Mouse (Mus musculus) liver, embryonic 13.5 days (tissue): ENCODE results near the gene Pde4dip. TPM values are rescaled to one million over a fixed set of nuclear protein-coding genes. Genes with fewer than 3 reads are reported as not detected.

Experiments
- ATAC-seq: fragments of 200-750 bp; cut with Nextera tagmentation; 2 replicates; pipeline ENCODE4 v1.8.0; 2017; ENCODE audit warnings: low read depth, mild to moderate bottlenecking, moderate number of reproducible peaks, moderate library complexity
- DNase-seq: peaks from one replicate; pipeline ENCODE4 v3.0.0; 2022
- H3K27ac ChIP-seq: fragments of 300-500 bp; sonication (generic); 2 replicates; pipeline ENCODE4 v1.5.1; 2015; ENCODE audit warnings: moderate library complexity, mild to moderate bottlenecking, inconsistent platforms
- H3K27me3 ChIP-seq: fragments of 300-500 bp; sonication (generic); 2 replicates; pipeline ENCODE4 v1.6.1; 2015; ENCODE audit warnings: mild to moderate bottlenecking, inconsistent platforms
- H3K36me3 ChIP-seq: fragments of 300-500 bp; sonication (generic); 2 replicates; pipeline ENCODE4 v1.6.1; 2015; ENCODE audit warnings: mild to moderate bottlenecking, inconsistent platforms
- H3K4me1 ChIP-seq: fragments of 300-500 bp; sonication (generic); replicated peaks from 2 replicates; pipeline ENCODE4 v1.6.1; 2015; ENCODE audit warnings: inconsistent platforms
- H3K4me2 ChIP-seq: fragments of 300-500 bp; sonication (generic); 2 replicates; pipeline ENCODE4 v1.6.1; 2015; ENCODE audit warnings: inconsistent platforms, mild to moderate bottlenecking, moderate library complexity
- H3K4me3 ChIP-seq: fragments of 300-500 bp; sonication (generic); replicated peaks from 2 replicates; pipeline ENCODE4 v1.5.1; 2015; ENCODE audit warnings: mild to moderate bottlenecking, inconsistent platforms
- H3K9ac ChIP-seq: fragments of 300-500 bp; sonication (generic); 2 replicates; pipeline ENCODE4 v1.6.1; 2015; ENCODE audit warnings: mild to moderate bottlenecking, inconsistent platforms
- H3K9me3 ChIP-seq: fragments of 300-500 bp; sonication (generic); replicated peaks from 2 replicates; pipeline ENCODE4 v1.6.1; 2016; ENCODE audit warnings: inconsistent platforms
- WGBS: fragments of 180-500 bp; shearing (Covaris S2); methylation state at CpG from one replicate; pipeline ENCODE4 v1.1.7; 2015; ENCODE audit not compliant: insufficient replicate concordance; 5-methylcytosine and 5-hydroxymethylcytosine counted together
- polyA plus RNA-seq: library from polyadenylated mRNA; unstranded; fragments of >200 nt; fragmentation: Nextera tagmentation; extraction: Ambion mirVana; gene quantifications from 2 replicates; pipeline ENCODE4 v1.2.1, GENCODE M21; 2015

The Pde4dip gene
- polyA plus RNA-seq, 1 experiment from 2014 or later: 5.8 TPM

- ATAC-seq: no peak
- H3K27me3 ChIP-seq: no peaks in the 10 kb centered on the region
- H3K36me3 ChIP-seq: no peaks in the 10 kb centered on the region
- peak overlapping the region; percentile 3; the same call in 1 of the 2 replicates for H3K4me2 ChIP-seq
- no peak overlapping the region for H3K27ac ChIP-seq
- no peaks in the 10 kb centered on the region for H3K9me3 ChIP-seq
- peaks cover 73% of the 10 kb centered on the region for H3K4me1 ChIP-seq
- 38% methylated on average over 12 of the region's 12 CpGs for WGBS
- no peak for DNase-seq
- H3K4me3 ChIP-seq: no peak overlapping the region
- H3K9ac ChIP-seq: no peak overlapping the region; the same call in 1 of the 2 replicates
Observed at GRCm38 (mm10) chr3:97930141-97930786, 41.8 kb upstream of the Pde4dip start.

GRCm38 (mm10) chr3:97928968-97929858 lies 40.7 kb upstream of the Pde4dip start:
- peak; percentile 62 for ATAC-seq

GRCm38 (mm10) chr3:97927322-97927721 lies 38.8 kb upstream of the Pde4dip start:
- Histone ChIP-seq H3K4me2 (no peak overlapping the region), H3K4me1 (peaks cover 52% of the 10 kb centered on the region), H3K36me3 (0 out of 2 replicates have a peak, but pooled peaks cover 5% of the 10 kb centered on the region), H3K27me3 (no peaks in the 10 kb centered on the region), H3K9ac (no peak overlapping the region), H3K27ac (no peak overlapping the region), H3K9me3 (no peaks in the 10 kb centered on the region), H3K4me3 (no peak overlapping the region)
- WGBS: 43% methylated on average over 4 of the region's 4 CpGs
- DNase-seq (no peak), ATAC-seq (no peak)

More at GRCm38 (mm10) chr3:97928968-97929858, 40.7 kb upstream of the Pde4dip start:
- H3K27me3 ChIP-seq: no peaks in the 10 kb centered on the region
- H3K9ac ChIP-seq: peak overlapping the region; percentile 22; the same call in 1 of the 2 replicates
- peak; percentile 44 for DNase-seq
- no peaks in the 10 kb centered on the region for H3K36me3 ChIP-seq
- H3K27ac ChIP-seq: 0 out of 2 replicates have a peak overlapping the region, but pooled peaks have one; percentile 2
- H3K4me1 ChIP-seq: peaks cover 69% of the 10 kb centered on the region
- WGBS: 31% methylated on average over 9 of the region's 9 CpGs
- H3K9me3 ChIP-seq: no peaks in the 10 kb centered on the region
- H3K4me3 ChIP-seq: no peak overlapping the region
- H3K4me2 ChIP-seq: no peak overlapping the region

- Histone ChIP-seq H3K9me3 (no peaks in the 10 kb centered on the region), H3K4me3 (no peak overlapping the region), H3K36me3 (peaks cover 24% of the 10 kb centered on the region), H3K27ac (no peak overlapping the region), H3K9ac (no peak overlapping the region), H3K27me3 (no peaks in the 10 kb centered on the region), H3K4me2 (no peak overlapping the region), H3K4me1 (peaks cover 31% of the 10 kb centered on the region)
- 79% methylated on average over 2 of the region's 2 CpGs for WGBS
- ATAC-seq (no peak), DNase-seq (no peak)
Observed at GRCm38 (mm10) chr3:97925246-97925645, 36.7 kb upstream of the Pde4dip start.

GRCm38 (mm10) chr3:97918885-97919550 lies 30.5 kb upstream of the Pde4dip start:
- DNase-seq (no peak), ATAC-seq (no peak)
- Histone ChIP-seq H3K4me2 (no peak overlapping the region), H3K9me3 (no peaks in the 10 kb centered on the region), H3K9ac (no peak overlapping the region), H3K4me1 (no peaks in the 10 kb centered on the region), H3K4me3 (no peak overlapping the region), H3K27me3 (no peaks in the 10 kb centered on the region), H3K36me3 (peaks cover 72% of the 10 kb centered on the region), H3K27ac (no peak overlapping the region)
- WGBS: 87% methylated on average over 10 of the region's 10 CpGs

- WGBS: 73% methylated on average over 4 of the region's 4 CpGs
Observed at GRCm38 (mm10) chr3:97915081-97915480, 26.6 kb upstream of the Pde4dip start.

GRCm38 (mm10) chr3:97911093-97911492 lies 22.6 kb upstream of the Pde4dip start:
- no peak overlapping the region for H3K4me2 ChIP-seq
- H3K27me3 ChIP-seq: no peaks in the 10 kb centered on the region
- H3K9me3 ChIP-seq: no peaks in the 10 kb centered on the region
- DNase-seq (no peak), ATAC-seq (no peak)
- H3K9ac ChIP-seq: no peak overlapping the region
- WGBS: 89% methylated on average over 7 of the region's 7 CpGs
- peaks cover 47% of the 10 kb centered on the region for H3K36me3 ChIP-seq
- no peaks in the 10 kb centered on the region for H3K4me1 ChIP-seq
- no peak overlapping the region for H3K4me3 ChIP-seq
- H3K27ac ChIP-seq: no peak overlapping the region

More at GRCm38 (mm10) chr3:97915081-97915480, 26.6 kb upstream of the Pde4dip start:
- Histone ChIP-seq H3K4me1 (no peaks in the 10 kb centered on the region), H3K36me3 (peaks cover 61% of the 10 kb centered on the region), H3K27me3 (no peaks in the 10 kb centered on the region), H3K9ac (no peak overlapping the region), H3K27ac (no peak overlapping the region), H3K4me2 (no peak overlapping the region), H3K4me3 (no peak overlapping the region), H3K9me3 (no peaks in the 10 kb centered on the region)
- ATAC-seq (no peak), DNase-seq (no peak)

- ATAC-seq: no peak
- H3K36me3 ChIP-seq: peaks cover 34% of the 10 kb centered on the region
- no peak overlapping the region for H3K4me2 ChIP-seq
Observed at GRCm38 (mm10) chr3:97909737-97910136, 21.2 kb upstream of the Pde4dip start.

GRCm38 (mm10) chr3:97901586-97901985 lies 13.1 kb upstream of the Pde4dip start:
- peak overlapping the region; percentile 93 for H3K9ac ChIP-seq
- H3K36me3 ChIP-seq: no peaks in the 10 kb centered on the region
- WGBS: 9% methylated on average over 5 of the region's 5 CpGs
- H3K4me2 ChIP-seq: peak overlapping the region; percentile 86
- peak overlapping the region; percentile 90 for H3K4me3 ChIP-seq
- ATAC-seq (no peak; the same call in 1 of the 2 replicates), DNase-seq (no peak)
- no peaks in the 10 kb centered on the region for H3K27me3 ChIP-seq
- peak overlapping the region; percentile 61 for H3K27ac ChIP-seq
- peaks cover 26% of the 10 kb centered on the region for H3K4me1 ChIP-seq
- no peaks in the 10 kb centered on the region for H3K9me3 ChIP-seq

More at GRCm38 (mm10) chr3:97909737-97910136, 21.2 kb upstream of the Pde4dip start:
- Histone ChIP-seq H3K4me3 (no peak overlapping the region), H3K27ac (no peak overlapping the region), H3K9ac (no peak overlapping the region), H3K27me3 (no peaks in the 10 kb centered on the region), H3K4me1 (no peaks in the 10 kb centered on the region), H3K9me3 (no peaks in the 10 kb centered on the region)
- WGBS: 77% methylated on average over 2 of the region's 2 CpGs
- DNase-seq: no peak

- peak; percentile 74 for DNase-seq
Observed at GRCm38 (mm10) chr3:97900516-97901490, 12.3 kb upstream of the Pde4dip start, which contains the start of gene Sec22b. Sec22b (plus strand) TSS chr3:97901190.

More at GRCm38 (mm10) chr3:97900516-97901490, 12.3 kb upstream of the Pde4dip start, which contains the start of gene Sec22b:
- no peaks in the 10 kb centered on the region for H3K27me3 ChIP-seq
- 5% methylated on average over 41 of the region's 41 CpGs for WGBS
- peaks cover 26% of the 10 kb centered on the region for H3K4me1 ChIP-seq
- H3K9ac ChIP-seq: peak within 1 kb of the TSS; percentile 93
- ATAC-seq: peak; percentile 88
- peak within 1 kb of the TSS; percentile 86 for H3K4me2 ChIP-seq
- peak within 1 kb of the TSS; percentile 61 for H3K27ac ChIP-seq
- no peaks in the 10 kb centered on the region for H3K36me3 ChIP-seq
- H3K9me3 ChIP-seq: no peaks in the 10 kb centered on the region
- H3K4me3 ChIP-seq: peak within 1 kb of the TSS; percentile 90
